Mouse (Mus musculus) hematopoietic stem cell, adult 5-6 weeks (primary cell): Measurements from ENCODE around the gene Lefty1. TPM values are rescaled to one million over a fixed set of nuclear protein-coding genes. Genes with fewer than 3 reads are reported as not detected.
"Not testable (repeated sequence)": the region's sequence is repeated elsewhere in the genome, so short reads cannot be mapped to it uniquely, and the experiment has no call there.

Experiments
- ATAC-seq, 2 experiments: fragments of 125-278 bp in 1 of 2; replicated peaks in 1 of 2; 2 replicates each; pipeline ENCODE4 v1.8.0; 2016 to 2017; ENCODE audit warnings: inconsistent platforms in 2 of 2, mild to moderate bottlenecking in 2 of 2, moderate number of reproducible peaks in 2 of 2, low read depth in 1 of 2, moderate TSS enrichment in 1 of 2; ENCODE audit not compliant: low FRiP score in 2 of 2, poor library complexity in 2 of 2, severe bottlenecking in 2 of 2, insufficient read depth in 1 of 2, low TSS enrichment in 1 of 2
- total RNA-seq: library from RNA; stranded (forward); fragments of 172-1452, 232-1000 nt; gene quantifications from 2 replicates; pipeline ENCODE4 v1.2.3, GENCODE M21; 2017

Lefty1 gene
- total RNA-seq, 1 experiment from 2014 or later, result 0.45 TPM

GRCm38 (mm10) chr1:180979484-180980251, 44.8 kb downstream of the Lefty1 start:
- no peak for ATAC-seq

GRCm38 (mm10) chr1:180980464-180980863, 45.6 kb downstream of the Lefty1 start:
- ATAC-seq, result peak in 1 of 2 experiments; percentile 42; a peak in 1 of 4 replicates

- not testable (repeated sequence) for ATAC-seq
Observed at GRCm38 (mm10) chr1:180981298-180982046, 46.6 kb downstream of the Lefty1 start.

GRCm38 (mm10) chr1:180986701-180987100, 51.9 kb downstream of the Lefty1 start:
- no peak for ATAC-seq

DNA sequence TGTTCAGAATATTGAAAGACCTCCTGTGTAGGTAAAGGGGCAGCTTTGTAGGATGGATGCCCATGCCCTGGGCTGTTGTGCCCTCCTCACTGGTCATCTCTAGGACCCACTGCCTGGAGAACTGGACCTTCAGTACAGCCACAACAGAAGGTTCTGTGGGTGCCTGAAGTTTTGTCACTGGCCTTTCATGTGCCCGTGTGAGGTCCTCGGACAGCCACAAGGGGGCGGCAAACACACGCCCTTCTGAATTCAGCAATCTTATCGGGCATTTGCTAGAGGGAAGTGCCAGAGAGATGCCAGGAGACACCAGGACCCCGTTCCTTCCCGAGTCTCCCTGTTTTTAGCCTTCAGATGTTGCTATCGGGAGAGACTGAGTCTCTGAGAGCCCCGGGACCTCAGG, 52.9 kb downstream of the Lefty1 start:
- ATAC-seq, result peak; percentile 80 to 84

Other genes with a start within 250 kb of the Lefty1 start
- not detected in 2 replicates for gene Mixl1, start 238.0 kb upstream of the Lefty1 start, total RNA-seq
- gene Acbd3, start 209.0 kb upstream of the Lefty1 start, total RNA-seq, result 51.2 and 60.1 TPM in 2 replicates
- gene H3f3a, start 121.1 kb upstream of the Lefty1 start, total RNA-seq, result 1,757 and 2,309 TPM in 2 replicates
- 53.2 and 68.7 TPM in 2 replicates for gene Sde2, start 83.9 kb upstream of the Lefty1 start, total RNA-seq
- gene Lefty2, start 41.9 kb upstream of the Lefty1 start, total RNA-seq, result not detected in 2 replicates
- gene Pycr2, start 30.7 kb upstream of the Lefty1 start, total RNA-seq, result 21.5 and 25.4 TPM in 2 replicates
- 21.8 and 25.5 TPM in 2 replicates for gene Tmem63a, start 7.3 kb downstream of the Lefty1 start, total RNA-seq
- 3.9 TPM in 2 replicates for gene Ephx1, start 85.9 kb downstream of the Lefty1 start, total RNA-seq
- gene 9130409I23Rik, start 116.2 kb downstream of the Lefty1 start, total RNA-seq, result not detected in 2 replicates
- gene Nvl, start 209.2 kb downstream of the Lefty1 start, total RNA-seq, result 27.7 and 34.4 TPM in 2 replicates
- gene Cnih4, start 209.7 kb downstream of the Lefty1 start, total RNA-seq, result 68.4 and 80.9 TPM in 2 replicates